Mouse (Mus musculus) CH12.LX (cell line): ENCODE measurements around the gene Hoxd13. TPM values are rescaled to one million over a fixed set of nuclear protein-coding genes. Genes with fewer than 3 reads are reported as not detected.

ENCODE experiments used
- DNase-seq: peaks from one replicate; pipeline ENCODE4 v3.0.0-alpha.2; 2013; ENCODE audit errors: extremely low read depth
- H3K27ac ChIP-seq: 2 replicates; pipeline ENCODE4 v1.5.1; 2012; ENCODE audit warnings: low read depth, mild to moderate bottlenecking, control low read depth, moderate library complexity; ENCODE audit not compliant: insufficient read depth
- H3K27me3 ChIP-seq: replicated peaks from 2 replicates; pipeline ENCODE3; 2012; ENCODE audit warnings: inconsistent platforms
- H3K36me3 ChIP-seq, 2 experiments: replicated peaks in 1 of 2; 2 replicates each; pipeline versions ENCODE3 to v1.6.1; 2012; ENCODE audit warnings: inconsistent platforms in 1 of 2, low read length in 1 of 2, mild to moderate bottlenecking in 1 of 2, mixed read lengths in 1 of 2, moderate library complexity in 1 of 2; ENCODE audit not compliant: control insufficient read depth in 1 of 2, insufficient read depth in 1 of 2
- H3K4me1 ChIP-seq, 2 experiments: 2 replicates each; pipeline ENCODE4 v1.6.1; 2012; ENCODE audit warnings: inconsistent platforms in 1 of 2, moderate library complexity in 1 of 2; ENCODE audit not compliant: insufficient read depth in 2 of 2, control insufficient read depth in 1 of 2
- H3K4me2 ChIP-seq: 2 replicates; pipeline ENCODE4 v1.6.1; 2012; ENCODE audit warnings: low read depth, mild to moderate bottlenecking, control low read depth; ENCODE audit not compliant: poor library complexity, insufficient read depth, severe bottlenecking
- H3K4me3 ChIP-seq, 3 experiments: fragments of 150-350 bp in 1 of 3; sonication (generic) in 1 of 3; replicated peaks in 1 of 3; 2 replicates each; pipeline versions ENCODE3 to v1.5.1; 2011 to 2012; ENCODE audit warnings: low read depth in 2 of 3, low read length in 2 of 3, mild to moderate bottlenecking in 2 of 3, moderate library complexity in 2 of 3, control low read depth in 1 of 3, improper control_type of control experiment in 1 of 3, inconsistent platforms in 1 of 3, mixed read lengths in 1 of 3; ENCODE audit not compliant: poor library complexity in 1 of 3
- H3K79me2 ChIP-seq: replicated peaks from 2 replicates; pipeline ENCODE4 v1.6.1; 2012; ENCODE audit warnings: mild to moderate bottlenecking, moderate library complexity; ENCODE audit not compliant: control insufficient read depth, poor library complexity, insufficient read depth, severe bottlenecking; ENCODE audit errors: extremely low read depth
- H3K9ac ChIP-seq: 2 replicates; pipeline ENCODE4 v1.6.1; 2012; ENCODE audit warnings: low read depth, mild to moderate bottlenecking, control low read depth, moderate library complexity; ENCODE audit not compliant: insufficient read depth
- H3K9me3 ChIP-seq: replicated peaks from 2 replicates; pipeline ENCODE3; 2012; ENCODE audit warnings: low read length, inconsistent platforms, mixed read lengths
- BHLHE40 ChIP-seq: IDR thresholded peaks from 2 replicates; pipeline ENCODE4 v1.6.1; 2011; ENCODE audit warnings: mild to moderate bottlenecking, low read depth, low read length, improper control_type of control experiment
- CHD1 ChIP-seq: IDR thresholded peaks from 2 replicates; pipeline ENCODE4 v1.6.1; 2012; ENCODE audit warnings: low read depth, low read length, improper control_type of control experiment, inconsistent platforms
- CHD2 ChIP-seq: IDR thresholded peaks from 2 replicates; pipeline ENCODE4 v1.6.1; 2011; ENCODE audit warnings: low read length, improper control_type of control experiment
- CTCF ChIP-seq, 2 experiments: IDR thresholded peaks in 1 of 2; conservative IDR thresholded peaks in 1 of 2; 2 replicates each; pipeline ENCODE4 v1.5.1; 2011 to 2012; ENCODE audit warnings: low read depth in 2 of 2, low read length in 2 of 2, improper control_type of control experiment in 1 of 2, inconsistent platforms in 1 of 2, mild to moderate bottlenecking in 1 of 2, moderate library complexity in 1 of 2
- E2F4 ChIP-seq: IDR thresholded peaks from 2 replicates; pipeline ENCODE4 v1.6.1; 2011; ENCODE audit warnings: low read depth, low read length, improper control_type of control experiment; ENCODE audit not compliant: insufficient replicate concordance
- ELF1 ChIP-seq: IDR thresholded peaks from 2 replicates; pipeline ENCODE4 v1.6.1; 2014; ENCODE audit warnings: low read depth, mild to moderate bottlenecking, inconsistent platforms, low read length, improper control_type of control experiment
- EP300 ChIP-seq: IDR thresholded peaks from 2 replicates; pipeline ENCODE4 v1.6.1; 2011; ENCODE audit warnings: low read length, improper control_type of control experiment
- ETS1 ChIP-seq: conservative IDR thresholded peaks from 2 replicates; pipeline ENCODE4 v1.6.1; 2012; ENCODE audit warnings: low read depth, mild to moderate bottlenecking, inconsistent platforms, low read length, improper control_type of control experiment, moderate library complexity
- GABPA ChIP-seq: IDR thresholded peaks from 2 replicates; pipeline ENCODE4 v1.6.1; 2012; ENCODE audit warnings: low read depth, low read length, improper control_type of control experiment, inconsistent platforms; ENCODE audit not compliant: insufficient replicate concordance
- HCFC1 ChIP-seq: IDR thresholded peaks from 2 replicates; pipeline ENCODE4 v1.6.1; 2012; ENCODE audit warnings: low read depth, mild to moderate bottlenecking, inconsistent platforms, low read length, improper control_type of control experiment
- IRF4 ChIP-seq: IDR thresholded peaks from 2 replicates; pipeline ENCODE4 v1.6.1; 2014; ENCODE audit warnings: low read depth, mild to moderate bottlenecking, inconsistent platforms, low read length, improper control_type of control experiment
- JUN ChIP-seq: IDR thresholded peaks from 2 replicates; pipeline ENCODE4 v1.6.1; 2011; ENCODE audit warnings: low read depth, mild to moderate bottlenecking, low read length, improper control_type of control experiment, moderate library complexity; ENCODE audit not compliant: insufficient read depth
- JUND ChIP-seq: conservative IDR thresholded peaks from 2 replicates; pipeline ENCODE4 v1.6.1; 2011; ENCODE audit warnings: low read depth, low read length, improper control_type of control experiment
- KAT2A ChIP-seq: IDR thresholded peaks from 2 replicates; pipeline ENCODE4 v1.6.1; 2012; ENCODE audit warnings: low read length, improper control_type of control experiment, inconsistent platforms; ENCODE audit not compliant: insufficient replicate concordance
- MAFK ChIP-seq: IDR thresholded peaks from 2 replicates; pipeline ENCODE4 v1.6.1; 2011; ENCODE audit warnings: low read length, improper control_type of control experiment; ENCODE audit not compliant: insufficient replicate concordance
- MAX ChIP-seq: IDR thresholded peaks from 2 replicates; pipeline ENCODE4 v1.6.1; 2011; ENCODE audit warnings: low read length, improper control_type of control experiment
- MAZ ChIP-seq: IDR thresholded peaks from 2 replicates; pipeline ENCODE4 v1.6.1; 2012; ENCODE audit warnings: low read depth, mild to moderate bottlenecking, inconsistent platforms, low read length, improper control_type of control experiment, moderate library complexity
- MEF2A ChIP-seq: IDR thresholded peaks from 2 replicates; pipeline ENCODE4 v1.6.1; 2014; ENCODE audit warnings: low read depth, mild to moderate bottlenecking, inconsistent platforms, low read length, improper control_type of control experiment, borderline replicate concordance
- MXI1 ChIP-seq: IDR thresholded peaks from 2 replicates; pipeline ENCODE4 v1.6.1; 2011; ENCODE audit warnings: mild to moderate bottlenecking, low read depth, low read length, improper control_type of control experiment
- MYC ChIP-seq: IDR thresholded peaks from 2 replicates; pipeline ENCODE4 v1.6.1; 2011; ENCODE audit warnings: low read depth, mild to moderate bottlenecking, improper control_type of control experiment, low read length
- NELFE ChIP-seq: IDR thresholded peaks from 2 replicates; pipeline ENCODE4 v1.6.1; 2011; ENCODE audit warnings: low read depth, low read length, improper control_type of control experiment
- NRF1 ChIP-seq: IDR thresholded peaks from 2 replicates; pipeline ENCODE4 v1.6.1; 2014; ENCODE audit warnings: low read depth, mild to moderate bottlenecking, inconsistent platforms, low read length, improper control_type of control experiment, moderate library complexity
- PAX5 ChIP-seq: IDR thresholded peaks from 2 replicates; pipeline ENCODE4 v1.6.1; 2012; ENCODE audit warnings: low read length, inconsistent platforms, mixed read lengths
- POLR2A ChIP-seq: IDR thresholded peaks from 2 replicates; pipeline ENCODE4 v1.6.1; 2011; ENCODE audit warnings: low read depth, mild to moderate bottlenecking, improper control_type of control experiment, low read length
- RAD21 ChIP-seq: IDR thresholded peaks from 2 replicates; pipeline ENCODE4 v1.6.1; 2011; ENCODE audit warnings: low read depth, mild to moderate bottlenecking, low read length, improper control_type of control experiment, moderate library complexity
- RCOR1 ChIP-seq: conservative IDR thresholded peaks from 2 replicates; pipeline ENCODE4 v1.6.1; 2012; ENCODE audit warnings: low read depth, mild to moderate bottlenecking, inconsistent platforms, low read length, improper control_type of control experiment
- SIN3A ChIP-seq: IDR thresholded peaks from 2 replicates; pipeline ENCODE4 v1.6.1; 2012; ENCODE audit warnings: low read length, improper control_type of control experiment, inconsistent platforms
- SMC3 ChIP-seq: IDR thresholded peaks from 2 replicates; pipeline ENCODE4 v1.6.1; 2011; ENCODE audit warnings: low read depth, low read length, improper control_type of control experiment
- TBP ChIP-seq: conservative IDR thresholded peaks from 2 replicates; pipeline ENCODE4 v1.6.1; 2011; ENCODE audit warnings: low read depth, low read length, improper control_type of control experiment
- TCF12 ChIP-seq: IDR thresholded peaks from 2 replicates; pipeline ENCODE4 v1.6.1; 2014; ENCODE audit warnings: low read depth, mild to moderate bottlenecking, inconsistent platforms, low read length, improper control_type of control experiment
- UBTF ChIP-seq: IDR thresholded peaks from 2 replicates; pipeline ENCODE4 v1.6.1; 2012; ENCODE audit warnings: low read depth, mild to moderate bottlenecking, inconsistent platforms, low read length, improper control_type of control experiment, moderate library complexity
- USF1 ChIP-seq: IDR thresholded peaks from 2 replicates; pipeline ENCODE4 v1.6.1; 2014; ENCODE audit warnings: low read depth, mild to moderate bottlenecking, inconsistent platforms, low read length, improper control_type of control experiment
- USF2 ChIP-seq: conservative IDR thresholded peaks from 2 replicates; pipeline ENCODE4 v1.6.1; 2011; ENCODE audit warnings: low read depth, low read length, improper control_type of control experiment
- ZC3H11A ChIP-seq: IDR thresholded peaks from 2 replicates; pipeline ENCODE4 v1.6.1; 2012; ENCODE audit warnings: low read depth, mild to moderate bottlenecking, inconsistent platforms, low read length, improper control_type of control experiment
- ZKSCAN1 ChIP-seq: IDR thresholded peaks from 2 replicates; pipeline ENCODE4 v1.6.1; 2012; ENCODE audit warnings: low read depth, inconsistent platforms, low read length, improper control_type of control experiment, borderline replicate concordance
- ZMIZ1 ChIP-seq: IDR thresholded peaks from 2 replicates; pipeline ENCODE4 v1.6.1; 2012; ENCODE audit warnings: low read depth, mild to moderate bottlenecking, inconsistent platforms, low read length, improper control_type of control experiment
- ZNF384 ChIP-seq: IDR thresholded peaks from 2 replicates; pipeline ENCODE4 v1.6.1; 2012; ENCODE audit warnings: low read depth, low read length, improper control_type of control experiment, inconsistent platforms
- dilution Hi-C: fragments of 300-500 bp; cut with MboI; formaldehyde crosslinking; loops from 2 replicates; pipeline ENCODE4 v1.14.3; 2020; ENCODE audit warnings: low sequenced_read_pairs; ENCODE audit not compliant: extremely low pct_unique_long_range_greater_than_20kb, extremely low pct_ligation_motif_present
- in situ Hi-C: fragments of 300-500 bp; cut with MboI; formaldehyde crosslinking; loops from 3 replicates; pipeline ENCODE4 v1.14.3; 2019; ENCODE audit warnings: low sequenced_read_pairs, low pct_ligation_motif_present, low pct_unique_long_range_greater_than_20kb, mixed read lengths
- polyA plus RNA-seq: library from polyadenylated mRNA; unstranded; fragments of >175 nt; gene quantifications from 2 replicates; pipeline ENCODE4 v1.2.1, GENCODE M21; 2012; ENCODE audit warnings: low read depth; ENCODE audit not compliant: insufficient read length
- total RNA-seq, 2 experiments: library from RNA; depleted of rRNA; stranded (reverse); fragments of 300-350 nt in 1 of 2; fragments of >200 nt in 1 of 2; gene quantifications; 2 replicates each; pipeline ENCODE4 v1.2.3; 2012 to 2014

The Hoxd13 gene
- total and polyA plus RNA-seq, 3 experiments, result not detected

DNA sequence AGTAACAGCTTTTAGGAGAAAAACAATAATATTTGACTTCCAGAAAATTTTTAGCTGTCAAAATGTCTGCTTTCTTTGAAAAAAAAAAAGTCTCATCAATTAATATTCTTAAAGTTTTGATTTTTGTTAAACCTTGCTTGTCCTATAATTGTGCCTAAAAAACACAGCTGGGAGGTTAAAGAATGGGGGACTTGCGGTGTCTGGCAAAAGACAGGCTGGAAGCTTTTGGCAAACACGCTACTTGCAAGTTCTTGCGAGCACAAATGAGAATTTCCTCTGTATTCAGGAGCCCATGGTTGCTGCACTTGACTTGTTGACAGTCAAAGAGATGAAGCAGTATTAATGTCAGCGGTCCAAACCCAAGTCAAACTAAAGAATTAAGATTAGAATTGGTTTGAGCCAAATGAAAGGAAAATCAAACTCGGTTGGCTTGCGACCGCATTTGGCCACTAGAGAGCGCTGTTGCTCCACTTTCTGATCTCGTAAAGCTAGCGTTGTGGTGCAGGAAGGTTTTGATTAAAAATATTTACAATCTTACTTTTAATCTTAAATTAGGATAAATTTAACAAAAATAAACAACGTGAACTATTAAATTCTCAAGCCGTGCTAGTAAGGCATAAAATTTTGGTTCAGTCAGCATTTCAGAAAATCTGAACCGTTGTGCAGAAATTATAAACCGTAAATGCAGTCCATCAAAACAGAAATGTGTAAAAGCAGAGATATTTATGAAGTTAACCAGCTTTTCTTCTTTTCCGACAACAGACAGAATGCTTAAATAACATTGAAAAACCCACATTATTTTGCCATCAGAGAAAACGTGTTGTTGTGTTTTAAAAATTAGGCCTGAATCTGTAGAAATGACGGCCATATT is 34.1 kb downstream of the Hoxd13 start:
- H3K79me2 ChIP-seq, result no peaks in the 10 kb centered on the region
- H3K36me3 ChIP-seq, result no peaks in the 10 kb centered on the region
- peaks cover 6% of the 10 kb centered on the region for H3K27me3 ChIP-seq
- peak; percentile 55 for DNase-seq
- H3K4me3 ChIP-seq, result no peak overlapping the region
- in situ Hi-C loops (loop anchor here (25.0 kb wide), 1 partner anchor 885 kb away; no protein-coding TSS in a partner anchor), dilution Hi-C loops (no loop called here)
- peak overlapping the region; percentile 72 for H3K4me2 ChIP-seq
- H3K9ac ChIP-seq, result no peak overlapping the region
- TF ChIP-seq IRF4, result no peak
- TF ChIP-seq ZNF384, result no peak
- TF ChIP-seq ZKSCAN1, result no peak
- TF ChIP-seq MXI1, result no peak
- no peak for TF ChIP-seq JUN
- no peak for TF ChIP-seq MAX
- TF ChIP-seq CHD1, result no peak
- no peak for TF ChIP-seq HCFC1
- TF ChIP-seq CHD2, result no peak
- no peak for TF ChIP-seq MYC
- TF ChIP-seq SIN3A, result no peak
- no peak for TF ChIP-seq TCF12
- no peak for TF ChIP-seq NRF1
- no peak for TF ChIP-seq USF1
- no peak for TF ChIP-seq KAT2A
- TF ChIP-seq PAX5, result no peak
- TF ChIP-seq BHLHE40, result no peak
- TF ChIP-seq NELFE, result no peak
- no peak for TF ChIP-seq POLR2A
- TF ChIP-seq UBTF, result no peak
- peak; percentile 74 for TF ChIP-seq ZC3H11A
- TF ChIP-seq JUND, result no peak
- no peak for TF ChIP-seq TBP
- peak; percentile 89 to 93 for TF ChIP-seq CTCF (conservative IDR thresholded peaks at IDR 0.05 in 1 of 2, IDR thresholded peaks at IDR 0.05 in 1 of 2; ENCODE audit: low read depth in 2 of 2, low read length in 2 of 2)
- no peak for TF ChIP-seq ELF1
- TF ChIP-seq MAFK, result 0 out of 2 replicates have a peak, but pooled peaks have one; percentile 26
- no peak for TF ChIP-seq GABPA
- no peak for TF ChIP-seq EP300
- no peak for TF ChIP-seq MEF2A
- TF ChIP-seq RCOR1, result no peak
- no peak for TF ChIP-seq E2F4
- TF ChIP-seq ZMIZ1, result no peak
- peak; percentile 97 for TF ChIP-seq RAD21
- no peak for TF ChIP-seq ETS1
- no peak for TF ChIP-seq MAZ
- TF ChIP-seq USF2, result no peak
- peak; percentile 80 for TF ChIP-seq SMC3
- peaks cover 11% of the 10 kb centered on the region for H3K9me3 ChIP-seq
- H3K4me1 ChIP-seq, result no peaks in the 10 kb centered on the region
- H3K27ac ChIP-seq, result no peak overlapping the region
